Mouse (Mus musculus): ENCODE results near the gene Kctd6. TPM values are rescaled to one million over a fixed set of nuclear protein-coding genes. Genes with fewer than 3 reads are reported as not detected.
"Not testable (repeated sequence)": the region's sequence is repeated elsewhere in the genome, so short reads cannot be mapped to it uniquely, and the experiment has no call there.

The Kctd6 gene
- polyA plus RNA-seq, 1 experiment from 2014 or later = 20.8 TPM

DNA sequence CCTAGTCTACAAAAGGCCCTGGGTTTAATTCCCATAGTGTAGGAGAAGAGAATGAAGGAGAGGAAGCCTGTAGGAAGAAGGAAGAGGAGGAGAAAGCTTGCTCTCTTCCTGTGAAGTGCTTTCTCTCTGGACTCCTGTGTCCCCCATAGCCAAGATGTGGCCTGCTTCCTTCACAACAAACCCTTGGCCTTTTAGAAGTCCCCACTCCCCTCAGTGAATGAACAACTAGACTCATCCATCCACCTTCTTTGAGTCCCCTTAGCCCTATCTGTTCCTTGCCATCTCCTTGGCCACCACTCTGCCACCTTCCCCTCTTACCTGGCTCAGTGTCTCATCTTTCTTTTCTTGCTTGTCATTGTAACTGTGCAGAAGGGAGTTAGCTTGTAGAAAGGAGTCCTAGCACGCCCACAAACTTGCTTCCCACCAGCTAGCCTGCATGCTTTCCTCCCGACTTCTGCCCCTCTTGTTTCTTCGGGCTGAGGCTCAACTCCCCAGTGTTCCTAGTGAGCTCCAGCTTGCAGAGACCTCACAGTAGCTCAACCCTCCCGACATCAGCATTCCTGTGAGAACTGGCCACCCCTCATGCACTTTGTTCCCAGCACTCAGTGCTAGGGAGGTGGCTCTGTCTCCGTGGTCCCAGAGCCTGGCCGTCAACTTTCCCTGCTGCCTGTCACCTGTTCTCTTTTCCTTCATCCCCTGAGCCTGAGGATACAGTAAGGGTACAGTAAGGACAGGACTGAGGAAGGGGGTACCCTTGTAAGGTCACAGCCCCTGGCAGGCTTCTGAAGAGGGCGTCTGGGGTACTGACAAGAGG lies 43.8 kb downstream of the Kctd6 start:
- no peak for ATAC-seq (ENCODE audit: low FRiP score, low read depth)
- no peaks in the 10 kb centered on the region for H3K27me3 ChIP-seq
- H3K9ac ChIP-seq = no peak overlapping the region
- H3K4me1 ChIP-seq (replicated peaks) = no peaks in the 10 kb centered on the region
- H3K27ac ChIP-seq (replicated peaks) = no peak overlapping the region
- no peak overlapping the region for H3K4me3 ChIP-seq
- no peaks in the 10 kb centered on the region for H3K9me3 ChIP-seq
- H3K4me2 ChIP-seq = no peak overlapping the region
- WGBS = 51% methylated on average over 7 of the region's 7 CpGs
- H3K36me3 ChIP-seq = no peaks in the 10 kb centered on the region

DNA sequence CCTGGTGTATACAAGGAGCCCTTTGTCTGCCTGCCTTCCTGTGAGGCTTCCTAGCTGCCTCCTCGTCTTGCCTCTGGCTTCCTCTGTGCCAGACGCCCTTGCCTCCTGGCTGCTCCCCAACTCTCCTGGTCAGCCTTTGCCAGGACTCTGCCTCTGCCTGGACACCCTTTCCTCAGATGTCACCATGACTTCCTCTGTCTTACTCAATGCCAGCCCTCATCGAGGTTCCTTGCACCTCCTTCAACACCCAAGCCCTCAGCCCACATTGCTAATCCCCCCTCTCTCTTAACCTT lies 44.3 kb downstream of the Kctd6 start:
- H3K4me1 ChIP-seq (replicated peaks) = no peaks in the 10 kb centered on the region
- no peak overlapping the region for H3K27ac ChIP-seq (replicated peaks)
- no peaks in the 10 kb centered on the region for H3K27me3 ChIP-seq
- no peak overlapping the region for H3K9ac ChIP-seq
- H3K36me3 ChIP-seq = no peaks in the 10 kb centered on the region
- 48% methylated on average over 3 of the region's 3 CpGs for WGBS
- H3K4me3 ChIP-seq = no peak overlapping the region
- H3K9me3 ChIP-seq = no peaks in the 10 kb centered on the region
- ATAC-seq (ENCODE audit: low FRiP score, low read depth) = no peak
- no peak overlapping the region for H3K4me2 ChIP-seq

DNA sequence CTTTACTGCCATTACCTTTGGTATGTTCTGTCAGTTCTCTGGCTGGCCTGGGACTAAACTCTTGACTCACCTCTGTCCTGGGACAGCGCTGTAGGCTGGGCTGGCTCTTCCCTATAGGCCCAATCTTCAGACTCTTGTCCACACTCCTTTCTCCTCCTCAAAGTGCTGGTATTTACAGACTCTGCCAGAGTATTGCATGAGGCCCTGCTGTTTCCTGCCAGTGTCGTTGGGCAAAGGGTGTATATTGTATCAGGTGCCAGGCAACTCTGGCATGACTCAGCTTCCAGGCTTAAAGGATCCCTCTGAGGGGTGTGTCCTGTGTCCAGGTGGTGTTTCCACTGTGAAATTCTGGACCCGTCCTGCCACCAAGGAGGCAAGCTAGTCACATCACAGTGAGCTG lies 44.8 kb downstream of the Kctd6 start:
- Histone ChIP-seq H3K27me3 (no peaks in the 10 kb centered on the region), H3K4me1 (replicated peaks) (no peaks in the 10 kb centered on the region), H3K27ac (replicated peaks) (no peak overlapping the region), H3K4me3 (no peak overlapping the region), H3K4me2 (no peak overlapping the region), H3K36me3 (no peaks in the 10 kb centered on the region), H3K9ac (no peak overlapping the region), H3K9me3 (no peaks in the 10 kb centered on the region)
- no peak for ATAC-seq (ENCODE audit: low FRiP score, low read depth)
- WGBS = 76% methylated on average over 3 of the region's 3 CpGs

DNA sequence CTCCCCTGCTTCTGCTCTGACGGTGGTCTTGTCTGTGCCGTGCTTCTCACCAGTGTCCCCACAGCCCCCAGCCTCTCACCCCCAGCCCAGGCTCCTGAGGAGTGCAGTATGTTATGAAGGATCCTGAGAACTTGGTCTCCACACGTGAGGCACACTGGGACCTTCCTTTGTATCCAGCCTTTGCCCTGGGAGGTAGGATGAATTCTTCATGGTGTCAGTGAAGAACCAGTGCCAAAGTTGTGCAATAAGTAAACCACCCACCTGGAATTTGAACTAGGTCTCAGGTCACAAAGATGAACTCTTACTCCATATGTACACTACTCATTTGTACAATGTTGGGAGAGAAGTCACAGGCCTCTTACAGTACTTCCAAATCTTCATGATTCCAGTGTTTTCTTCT lies 45.2 kb downstream of the Kctd6 start, which contains the start of gene Acox2:
TSS of gene Acox2 (minus strand) at position 188 of the 400 bp plus-strand sequence.
- Histone ChIP-seq H3K27me3 (no peaks in the 10 kb centered on the region), H3K9ac (no peak within 1 kb of the TSS), H3K4me3 (no peak within 1 kb of the TSS), H3K9me3 (no peaks in the 10 kb centered on the region), H3K4me2 (no peak within 1 kb of the TSS), H3K36me3 (no peaks in the 10 kb centered on the region), H3K27ac (replicated peaks) (no peak within 1 kb of the TSS), H3K4me1 (replicated peaks) (no peaks in the 10 kb centered on the region)
- no peak for ATAC-seq (ENCODE audit: low FRiP score, low read depth)
- WGBS = 87% methylated on average over 3 of the region's 3 CpGs

DNA sequence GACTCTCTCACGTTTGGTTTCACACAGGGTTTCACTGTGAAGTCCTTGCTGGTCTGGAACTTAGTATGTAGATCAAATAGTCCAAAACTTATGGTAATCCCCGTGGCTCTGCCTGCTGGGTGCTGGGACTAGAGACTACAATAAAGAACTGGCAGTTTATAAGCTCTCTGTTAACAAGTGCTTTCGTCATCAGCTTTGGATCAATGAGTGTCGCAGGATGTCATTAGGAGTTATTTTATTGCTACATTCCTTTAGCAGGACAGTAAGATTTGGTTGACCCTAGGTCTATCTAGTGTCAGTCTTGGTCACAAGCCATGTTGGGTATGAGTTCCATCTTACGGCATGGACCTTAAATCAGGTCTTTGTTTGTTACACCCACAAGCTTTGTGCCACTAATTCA lies 46.3 kb downstream of the Kctd6 start:
- H3K4me3 ChIP-seq = no peak overlapping the region
- no peaks in the 10 kb centered on the region for H3K9me3 ChIP-seq
- H3K36me3 ChIP-seq = no peaks in the 10 kb centered on the region
- no peaks in the 10 kb centered on the region for H3K4me1 ChIP-seq (replicated peaks)
- no peak overlapping the region for H3K27ac ChIP-seq (replicated peaks)
- ATAC-seq (ENCODE audit: low FRiP score, low read depth) = no peak
- H3K4me2 ChIP-seq = no peak overlapping the region
- no peaks in the 10 kb centered on the region for H3K27me3 ChIP-seq
- no peak overlapping the region for H3K9ac ChIP-seq
- WGBS = 83% methylated on average over 5 of the region's 5 CpGs

DNA sequence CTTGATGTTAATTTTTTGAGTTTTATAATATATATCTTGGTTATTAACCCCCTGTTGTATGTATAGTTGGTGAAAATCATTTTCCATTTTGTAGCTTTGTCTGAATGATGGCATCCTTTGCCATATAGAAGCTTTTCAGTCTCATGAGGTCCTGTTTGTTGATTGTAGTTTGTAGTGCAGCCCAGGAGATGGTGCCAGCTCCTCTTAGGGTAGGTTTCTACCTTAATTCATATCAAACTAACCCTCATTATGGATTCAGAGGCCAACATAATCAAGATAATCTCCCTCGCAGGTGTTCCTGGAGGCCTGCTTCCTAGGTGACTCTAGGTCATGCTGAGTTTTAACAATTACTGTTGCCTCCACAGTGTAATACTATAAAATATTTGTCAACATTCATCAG lies 48.3 kb downstream of the Kctd6 start:
- no peaks in the 10 kb centered on the region for H3K36me3 ChIP-seq
- H3K9ac ChIP-seq = no peak overlapping the region
- H3K4me2 ChIP-seq = no peak overlapping the region
- H3K27ac ChIP-seq (replicated peaks) = no peak overlapping the region
- ATAC-seq (ENCODE audit: low FRiP score, low read depth) = no peak
- 53% methylated on average over 1 of the region's 1 CpGs for WGBS
- 0 out of 2 replicates have a peak, but pooled peaks cover 3% of the 10 kb centered on the region for H3K9me3 ChIP-seq
- H3K27me3 ChIP-seq = no peaks in the 10 kb centered on the region
- H3K4me1 ChIP-seq (replicated peaks) = no peaks in the 10 kb centered on the region
- no peak overlapping the region for H3K4me3 ChIP-seq

DNA sequence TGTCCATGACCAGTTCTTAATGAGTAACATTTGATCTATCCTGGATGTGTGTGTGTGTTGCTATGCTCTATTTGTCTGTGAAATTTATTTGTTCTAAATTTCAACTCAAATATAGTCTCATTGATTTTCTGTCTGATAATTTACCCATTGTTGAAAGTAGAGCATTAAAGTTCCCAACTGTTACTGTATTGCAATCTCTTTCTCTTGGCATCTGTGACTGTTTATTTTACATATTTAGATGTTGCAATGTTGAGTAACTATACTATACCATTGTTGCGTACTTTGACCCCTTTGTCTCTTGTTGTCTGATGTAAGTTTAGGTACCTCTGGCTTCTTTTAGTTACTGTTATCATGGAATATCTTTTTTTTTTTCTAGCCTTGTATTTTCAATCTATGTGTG lies 50.4 kb downstream of the Kctd6 start:
- WGBS = 94% methylated on average over 1 of the region's 1 CpGs
- no peak for ATAC-seq (ENCODE audit: low FRiP score, low read depth)

DNA sequence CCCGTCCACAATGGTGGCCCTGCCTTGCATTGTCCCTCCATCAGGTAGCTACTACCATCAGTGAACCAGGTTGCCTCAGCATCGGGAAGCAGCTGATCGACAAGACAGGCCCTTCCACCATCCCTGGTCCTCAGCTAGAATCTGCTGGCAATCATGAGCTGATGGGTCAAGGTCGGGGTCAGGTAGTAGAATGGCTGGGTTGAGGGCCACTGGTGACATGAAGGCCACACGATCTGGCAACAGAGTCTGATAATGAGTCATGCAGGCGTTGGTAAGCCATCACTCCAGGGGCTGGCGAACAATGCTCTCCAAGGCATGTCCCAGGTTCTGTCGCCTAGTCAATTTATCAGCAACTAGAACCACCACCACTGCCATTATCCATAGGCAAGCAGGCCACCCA lies 57.3 kb downstream of the Kctd6 start:
- H3K9me3 ChIP-seq; ATAC-seq (ENCODE audit: low FRiP score, low read depth); H3K27me3 ChIP-seq; H3K4me1 ChIP-seq (replicated peaks); H3K4me2 ChIP-seq; H3K36me3 ChIP-seq; H3K9ac ChIP-seq; H3K27ac ChIP-seq (replicated peaks); H3K4me3 ChIP-seq: not testable (repeated sequence)
- WGBS = 82% methylated on average over 8 of the region's 8 CpGs

More for the DNA sequence above, 50.4 kb downstream of the Kctd6 start:
- Histone ChIP-seq H3K9me3 (0 out of 2 replicates have a peak, but pooled peaks cover 3% of the 10 kb centered on the region), H3K27ac (replicated peaks) (no peak overlapping the region), H3K4me2 (no peak overlapping the region), H3K9ac (no peak overlapping the region), H3K27me3 (no peaks in the 10 kb centered on the region), H3K4me1 (replicated peaks) (no peaks in the 10 kb centered on the region), H3K4me3 (no peak overlapping the region), H3K36me3 (no peaks in the 10 kb centered on the region)

Other genes starting within 250 kb of the Kctd6 start
- gene Dnase1l3, start 219.6 kb upstream of the Kctd6 start, polyA plus RNA-seq (2015; fragmentation: Nextera tagmentation; extraction: Ambion mirVana) = 0.04 and 0.12 TPM in 2 replicates
- gene Abhd6, start 211.2 kb upstream of the Kctd6 start, polyA plus RNA-seq (2015; fragmentation: Nextera tagmentation; extraction: Ambion mirVana) = 34.5 and 36.1 TPM in 2 replicates
- 46.6 and 47.4 TPM in 2 replicates for gene Rpp14, start 133.8 kb upstream of the Kctd6 start, polyA plus RNA-seq (2015; fragmentation: Nextera tagmentation; extraction: Ambion mirVana)
- 67.0 and 69.9 TPM in 2 replicates for gene Pxk, start 115.9 kb upstream of the Kctd6 start, polyA plus RNA-seq (2015; fragmentation: Nextera tagmentation; extraction: Ambion mirVana)
- 248 and 260 TPM in 2 replicates for gene Pdhb, start 41.1 kb upstream of the Kctd6 start, polyA plus RNA-seq (2015; fragmentation: Nextera tagmentation; extraction: Ambion mirVana)
- 0.13 TPM in 1 of 2 replicates, not detected in the other for gene Acox2, start 45.2 kb downstream of the Kctd6 start, polyA plus RNA-seq (2015; fragmentation: Nextera tagmentation; extraction: Ambion mirVana)
- 0.56 and 0.75 TPM in 2 replicates for gene Fam107a, start 103.9 kb downstream of the Kctd6 start, polyA plus RNA-seq (2015; fragmentation: Nextera tagmentation; extraction: Ambion mirVana)
- not detected in 2 replicates for gene Oit1, start 164.6 kb downstream of the Kctd6 start, polyA plus RNA-seq (2015; fragmentation: Nextera tagmentation; extraction: Ambion mirVana)

All from hindbrain, embryonic 15.5 days (tissue).